Mouse (Mus musculus) small intestine, adult 10 weeks (tissue): ENCODE results near the gene Ern1. TPM values are rescaled to one million over a fixed set of nuclear protein-coding genes. Genes with fewer than 3 reads are reported as not detected.

Experiments
- polyA plus RNA-seq: library from polyadenylated mRNA; stranded (reverse); fragments of 350-450 nt; fragmentation: Illumina TruSeq; extraction: RNeasy Lipid Tissue Mini Kit (QIAGEN cat#74804); gene quantifications from one replicate; pipeline ENCODE4 v1.2.3, GENCODE M21; 2014; ENCODE audit warnings: low replicate concordance

Ern1 gene
- polyA plus RNA-seq, result 17.7 TPM

DNA sequence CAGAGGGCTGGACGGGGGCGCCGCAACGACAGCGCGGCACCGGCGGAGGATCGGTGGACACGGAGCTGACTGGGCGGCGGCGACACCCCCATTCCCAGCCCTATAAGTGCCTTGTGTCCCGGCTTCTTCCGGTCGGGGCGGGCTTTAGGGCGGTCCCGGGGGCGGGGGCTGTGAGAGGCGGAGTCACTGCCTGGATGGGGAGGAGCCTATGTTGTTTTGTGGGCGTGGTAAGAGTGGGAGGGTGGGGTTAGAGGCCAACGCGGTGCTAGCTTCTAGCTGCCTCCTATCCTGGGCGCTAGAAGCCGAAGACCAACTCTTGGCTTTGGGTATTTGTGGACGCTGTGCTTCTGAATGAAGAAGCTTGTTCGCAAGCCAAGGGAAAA lies at the start of gene Ern1:
Gene Ern1, minus strand, starts transcription at position 120 of the 383 bp plus-strand sequence.

DNA sequence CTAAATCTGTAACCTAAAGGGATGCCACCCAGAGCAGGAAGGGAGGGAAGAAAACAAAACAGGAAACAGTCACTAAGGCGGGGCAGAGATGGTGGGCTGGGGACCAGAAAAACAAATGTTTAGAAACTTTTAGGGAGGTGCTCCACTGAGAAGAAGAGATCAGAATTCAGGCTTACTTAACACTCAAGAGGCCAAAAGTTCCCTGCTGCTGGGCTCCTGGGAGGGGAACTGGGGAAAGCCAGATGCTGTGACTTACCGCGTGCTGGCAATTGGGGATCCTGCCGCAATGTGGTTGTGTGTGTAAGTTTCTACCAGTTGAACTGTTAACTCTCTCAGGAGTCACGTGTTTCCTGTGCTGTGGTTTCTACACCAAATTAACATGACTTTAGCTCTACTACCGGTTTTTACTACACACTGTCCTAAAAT lies 99.8 kb downstream of the Ern1 start, which contains the start of gene Icam2:
Gene Icam2, minus strand, starts transcription at position 285 of the 426 bp plus-strand sequence.

DNA sequence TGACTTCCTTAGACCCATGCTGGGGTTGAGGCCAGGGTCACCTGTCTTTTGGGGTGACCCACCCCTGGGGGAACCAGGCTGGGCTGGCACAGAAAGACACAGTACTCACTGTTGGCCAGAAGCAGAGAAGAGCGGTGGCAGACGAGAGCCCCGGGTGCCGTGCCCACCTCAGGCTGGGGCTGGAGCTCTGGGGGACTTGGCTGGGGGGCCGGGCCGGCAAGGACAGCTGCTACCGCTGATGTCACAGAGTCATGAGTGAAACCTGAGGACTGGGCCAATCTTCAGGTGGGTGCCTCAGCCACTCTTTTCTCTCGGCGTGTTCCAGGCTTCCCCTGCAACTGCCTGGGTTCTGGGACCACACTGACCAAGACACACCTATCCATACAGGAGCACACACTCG lies 122.3 kb downstream of the Ern1 start, which contains the start of gene Prr29:
Gene Prr29, plus strand, starts transcription at position 107 of the 400 bp plus-strand sequence.

DNA sequence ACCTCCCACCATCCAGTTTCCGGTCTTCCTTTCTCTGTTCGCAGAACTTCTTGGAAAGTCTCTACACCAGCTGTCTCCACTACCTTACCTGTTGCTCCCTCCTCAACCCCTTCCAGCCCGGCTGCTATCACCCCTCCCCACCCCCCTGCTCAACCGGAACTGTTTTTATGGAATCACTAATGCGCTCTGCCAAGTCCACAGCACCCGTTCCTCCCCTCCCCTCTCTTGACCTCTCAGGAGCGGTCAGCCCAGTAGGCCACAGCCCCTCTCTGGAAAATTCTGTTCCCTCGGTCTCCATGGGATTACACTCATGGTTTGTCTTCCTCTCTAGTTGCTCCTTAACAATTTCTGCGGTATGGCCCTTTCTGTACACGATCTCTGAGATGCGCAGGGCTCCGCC lies 134.5 kb downstream of the Ern1 start, which contains the start of gene Scn4a:
Gene Scn4a, minus strand, starts transcription at position 101 of the 400 bp plus-strand sequence.

Other genes starting within 250 kb of the Ern1 start
- gene Ftsj3, start 231.8 kb downstream of the Ern1 start, polyA plus RNA-seq, result 5.4 TPM
- 15.4 TPM for gene Psmc5, start 231.7 kb downstream of the Ern1 start, polyA plus RNA-seq
- 9.3 TPM for gene Smarcd2, start 214.9 kb downstream of the Ern1 start, polyA plus RNA-seq
- not detected for gene Tcam1, start 211.2 kb downstream of the Ern1 start, polyA plus RNA-seq
- gene Gh, start 186.0 kb downstream of the Ern1 start, polyA plus RNA-seq, result not detected
- 2.1 TPM for gene Cd79b, start 173.1 kb downstream of the Ern1 start, polyA plus RNA-seq
- not detected for gene Scn4a, start 134.6 kb downstream of the Ern1 start, polyA plus RNA-seq
- not detected for gene Prr29, start 122.4 kb downstream of the Ern1 start, polyA plus RNA-seq
- not detected for gene Icam2, start 99.8 kb downstream of the Ern1 start, polyA plus RNA-seq
- gene Tex2, start 125.6 kb upstream of the Ern1 start, polyA plus RNA-seq, result 28.4 TPM